Mouse (Mus musculus) forebrain, embryonic 13.5 days (tissue): ENCODE measurements at regions not wholly inside any gene's neighbourhood (a gene's known extent, or its start where the extent isn't known, plus 50 kb on each side); places are given as distances from the start of the nearest gene placed in this dataset. TPM values are rescaled to one million over a fixed set of nuclear protein-coding genes. Genes with fewer than 3 reads are reported as not detected.

Experiments
- ATAC-seq: fragments of 200-750 bp; cut with Nextera tagmentation; 2 replicates; pipeline ENCODE4 v1.8.0; 2017
- H3K27ac ChIP-seq: fragments of 300-500 bp; sonication (generic); 2 replicates; pipeline ENCODE4 v1.5.1; 2015; ENCODE audit warnings: inconsistent platforms, mild to moderate bottlenecking, moderate library complexity
- H3K27me3 ChIP-seq: fragments of 300-500 bp; sonication (generic); 2 replicates; pipeline ENCODE4 v1.6.1; 2015; ENCODE audit warnings: mild to moderate bottlenecking, inconsistent platforms
- H3K36me3 ChIP-seq: fragments of 300-500 bp; sonication (generic); 2 replicates; pipeline ENCODE4 v1.6.1; 2015; ENCODE audit warnings: mild to moderate bottlenecking, inconsistent platforms; ENCODE audit not compliant: poor library complexity, severe bottlenecking
- H3K4me1 ChIP-seq: fragments of 300-500 bp; sonication (generic); 2 replicates; pipeline ENCODE4 v1.6.1; 2015; ENCODE audit warnings: inconsistent platforms
- H3K4me2 ChIP-seq: fragments of 300-500 bp; sonication (generic); 2 replicates; pipeline ENCODE4 v1.6.1; 2015; ENCODE audit warnings: inconsistent platforms, mild to moderate bottlenecking, moderate library complexity
- H3K4me3 ChIP-seq: fragments of 300-500 bp; sonication (generic); 2 replicates; pipeline ENCODE4 v1.5.1; 2015; ENCODE audit warnings: mild to moderate bottlenecking, inconsistent platforms
- H3K9ac ChIP-seq: fragments of 300-500 bp; sonication (generic); 2 replicates; pipeline ENCODE4 v1.6.1; 2015; ENCODE audit warnings: mild to moderate bottlenecking, inconsistent platforms
- H3K9me3 ChIP-seq: fragments of 300-500 bp; sonication (generic); replicated peaks from 2 replicates; pipeline ENCODE4 v1.6.1; 2016; ENCODE audit warnings: inconsistent platforms
- WGBS: fragments of 180-500 bp; shearing (Covaris S2); methylation state at CpG from one replicate; pipeline ENCODE4 v1.1.7; 2015; 5-methylcytosine and 5-hydroxymethylcytosine counted together
- microRNA-seq: library from miRNA; unstranded; fragments of <30 nt; microRNA quantifications from one replicate; pipeline ENCODE4, GENCODE M21; 2016

GRCm38 (mm10) chr3:33219271-33220065, 76.4 kb upstream of the Pex5l start:
- no peaks in the 10 kb centered on the region for H3K36me3 ChIP-seq
- no peaks in the 10 kb centered on the region for H3K27me3 ChIP-seq
- H3K4me2 ChIP-seq: no peak overlapping the region
- no peaks in the 10 kb centered on the region for H3K9me3 ChIP-seq
- no peaks in the 10 kb centered on the region for H3K4me1 ChIP-seq
- no peak for ATAC-seq
- H3K9ac ChIP-seq: no peak overlapping the region
- no peak overlapping the region for H3K4me3 ChIP-seq
- no peak overlapping the region for H3K27ac ChIP-seq
- WGBS: 74% methylated on average over 2 of the region's 2 CpGs

DNA sequence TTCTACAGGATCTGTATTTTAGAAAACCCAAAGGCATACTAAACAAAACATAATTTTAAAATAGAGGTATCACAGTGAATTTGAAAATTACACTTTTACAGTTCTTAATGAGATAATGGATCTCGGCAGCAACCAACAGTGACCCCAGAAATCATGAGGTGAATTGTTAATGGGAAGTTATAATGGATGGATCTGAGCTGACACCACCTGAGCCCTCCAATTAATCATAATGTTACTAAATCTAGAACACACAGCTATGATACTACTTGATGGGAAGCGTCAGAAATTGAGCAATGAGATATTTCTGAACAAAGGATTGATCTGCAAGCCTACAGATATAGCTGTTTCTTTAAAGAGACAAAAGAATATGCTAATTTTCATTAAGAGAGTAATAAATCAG, 75.2 kb upstream of the Pex5l start:
- no peak overlapping the region for H3K27ac ChIP-seq
- no peak overlapping the region for H3K4me2 ChIP-seq
- H3K27me3 ChIP-seq: no peaks in the 10 kb centered on the region
- H3K36me3 ChIP-seq: no peaks in the 10 kb centered on the region
- no peaks in the 10 kb centered on the region for H3K9me3 ChIP-seq
- H3K9ac ChIP-seq: no peak overlapping the region
- peak; percentile 55; the same call in 1 of the 2 replicates for ATAC-seq
- 56% methylated on average over 2 of the region's 2 CpGs for WGBS
- H3K4me3 ChIP-seq: no peak overlapping the region
- H3K4me1 ChIP-seq: no peaks in the 10 kb centered on the region

DNA sequence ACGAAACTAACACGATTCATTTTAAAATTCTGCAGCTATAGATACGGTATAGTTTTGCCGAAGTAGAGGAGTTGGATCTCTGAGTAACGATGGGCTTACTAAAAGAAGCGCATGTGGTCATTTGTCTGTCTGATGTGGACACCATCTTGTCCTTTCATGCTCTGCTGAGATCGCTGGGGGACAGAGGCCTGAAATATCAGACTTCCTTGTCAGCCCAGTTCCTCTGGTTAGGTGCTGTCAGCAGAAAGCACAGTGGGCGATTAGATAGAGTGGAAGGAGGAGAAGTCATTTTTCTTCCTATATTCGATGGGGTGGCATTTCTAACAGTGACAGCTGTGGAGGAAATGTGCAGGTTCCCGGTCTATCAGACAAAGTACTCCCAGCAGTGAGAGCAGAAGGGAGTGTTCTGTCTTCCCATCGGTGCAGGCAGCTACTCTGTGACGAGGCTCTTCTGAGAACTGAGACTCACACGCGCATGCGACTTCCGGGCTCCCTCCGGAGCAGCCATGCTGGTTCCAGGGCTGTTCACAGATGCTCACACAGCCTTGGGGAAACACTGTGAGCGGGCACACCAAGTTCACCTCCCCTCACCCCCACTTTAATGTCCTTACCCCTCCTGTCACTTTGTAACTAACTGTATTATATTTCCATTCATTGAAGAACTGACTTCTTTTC, 74.5 kb upstream of the Pex5l start:
- peak; percentile 78 for ATAC-seq
- no peak overlapping the region; the same call in 1 of the 2 replicates for H3K27ac ChIP-seq
- no peak overlapping the region for H3K9ac ChIP-seq
- H3K36me3 ChIP-seq: no peaks in the 10 kb centered on the region
- H3K4me2 ChIP-seq: no peak overlapping the region
- H3K4me3 ChIP-seq: no peak overlapping the region
- no peaks in the 10 kb centered on the region for H3K9me3 ChIP-seq
- H3K4me1 ChIP-seq: no peaks in the 10 kb centered on the region
- H3K27me3 ChIP-seq: no peaks in the 10 kb centered on the region
- WGBS: 77% methylated on average over 18 of the region's 18 CpGs

GRCm38 (mm10) chr3:33211224-33211817, 68.3 kb upstream of the Pex5l start:
- 69% methylated on average over 4 of the region's 4 CpGs for WGBS

More at GRCm38 (mm10) chr3:33211224-33211817, 68.3 kb upstream of the Pex5l start:
- Histone ChIP-seq H3K4me1 (no peaks in the 10 kb centered on the region), H3K36me3 (no peaks in the 10 kb centered on the region), H3K9ac (no peak overlapping the region), H3K27me3 (no peaks in the 10 kb centered on the region), H3K9me3 (no peaks in the 10 kb centered on the region), H3K27ac (no peak overlapping the region), H3K4me2 (no peak overlapping the region), H3K4me3 (no peak overlapping the region)
- ATAC-seq: peak; percentile 24; the same call in 1 of the 2 replicates

Small RNAs in the stretch of these regions (microRNA-seq; reads per million reads assigned to microRNA genes)
- not detected for gene Gm27974
